Mouse (Mus musculus): ENCODE measurements around the gene Msi2.

The Msi2 gene

GRCm38 (mm10) chr11:88677350-88677749 is 41.0 kb downstream of the Msi2 start:
- CTCF ChIA-PET, result no interaction called here

GRCm38 (mm10) chr11:88676597-88676996 is 41.7 kb downstream of the Msi2 start:
- CTCF ChIA-PET, result no interaction called here

- CTCF ChIA-PET, result no interaction called here
Observed at GRCm38 (mm10) chr11:88675526-88676353, 42.6 kb downstream of the Msi2 start.

GRCm38 (mm10) chr11:88674075-88674474 is 44.2 kb downstream of the Msi2 start:
- CTCF ChIA-PET, result no interaction called here

GRCm38 (mm10) chr11:88670925-88671324 is 47.4 kb downstream of the Msi2 start:
- CTCF ChIA-PET, result no interaction called here

- CTCF ChIA-PET, result no interaction called here
Observed at GRCm38 (mm10) chr11:88669106-88669505, 49.2 kb downstream of the Msi2 start.

GRCm38 (mm10) chr11:88668345-88668744 is 50.0 kb downstream of the Msi2 start:
- CTCF ChIA-PET, result no interaction called here

GRCm38 (mm10) chr11:88665799-88666198 is 52.5 kb downstream of the Msi2 start:
- CTCF ChIA-PET, result interaction anchor here (0.6 kb wide), 1 partner anchor 310 kb away, joined by 3 read pairs; no protein-coding TSS in a partner anchor

- CTCF ChIA-PET, result no interaction called here
Observed at GRCm38 (mm10) chr11:88661444-88662180, 56.7 kb downstream of the Msi2 start.

- CTCF ChIA-PET, result no interaction called here
Observed at GRCm38 (mm10) chr11:88660404-88660803, 57.9 kb downstream of the Msi2 start.

GRCm38 (mm10) chr11:88658926-88659325 is 59.4 kb downstream of the Msi2 start:
- CTCF ChIA-PET, result no interaction called here

- CTCF ChIA-PET, result no interaction called here
Observed at GRCm38 (mm10) chr11:88655786-88656185, 62.5 kb downstream of the Msi2 start.

- CTCF ChIA-PET, result no interaction called here
Observed at GRCm38 (mm10) chr11:88655214-88655566, 63.1 kb downstream of the Msi2 start.

GRCm38 (mm10) chr11:88654391-88655213 is 63.7 kb downstream of the Msi2 start:
- CTCF ChIA-PET, result no interaction called here

- CTCF ChIA-PET, result no interaction called here
Observed at GRCm38 (mm10) chr11:88650275-88650674, 68.0 kb downstream of the Msi2 start.

GRCm38 (mm10) chr11:88649009-88649408 is 69.3 kb downstream of the Msi2 start:
- CTCF ChIA-PET, result interaction anchor here (0.6 kb wide), 2 partner anchors 40 to 1293 kb away, joined by 3 to 5 read pairs; no protein-coding TSS in a partner anchor

- CTCF ChIA-PET, result interaction anchor here (0.6 kb wide), 1 partner anchor 1292 kb away, joined by 5 read pairs; no protein-coding TSS in a partner anchor
Observed at GRCm38 (mm10) chr11:88648407-88648806, 69.9 kb downstream of the Msi2 start.

- CTCF ChIA-PET, result no interaction called here
Observed at GRCm38 (mm10) chr11:88646493-88646892, 71.8 kb downstream of the Msi2 start.

GRCm38 (mm10) chr11:88645821-88646220 is 72.5 kb downstream of the Msi2 start:
- CTCF ChIA-PET, result interaction anchor here (0.6 kb wide), 1 partner anchor 30 kb away, joined by 3 read pairs; no protein-coding TSS in a partner anchor

GRCm38 (mm10) chr11:88644719-88645118 is 73.6 kb downstream of the Msi2 start:
- CTCF ChIA-PET, result no interaction called here

- CTCF ChIA-PET, result interaction anchor here (0.8 kb wide), 1 partner anchor 1420 kb away, joined by 10 read pairs; no protein-coding TSS in a partner anchor
Observed at GRCm38 (mm10) chr11:88639862-88640261, 78.5 kb downstream of the Msi2 start.

GRCm38 (mm10) chr11:88638936-88639542 is 79.3 kb downstream of the Msi2 start:
- CTCF ChIA-PET, result no interaction called here
